Mouse (Mus musculus): ENCODE results near the gene Hnrnph3. TPM values are rescaled to one million over a fixed set of nuclear protein-coding genes. Genes with fewer than 3 reads are reported as not detected.

The Hnrnph3 gene
- polyA plus RNA-seq, 1 experiment from 2014 or later, result 170 TPM

- Histone ChIP-seq H3K27ac (peak overlapping the region; percentile 42; the same call in 1 of the 2 replicates), H3K27me3 (ENCODE audit: low read depth, poor library complexity, severe bottlenecking) (no peaks in the 10 kb centered on the region), H3K4me1 (peaks cover 40% of the 10 kb centered on the region), H3K36me3 (no peaks in the 10 kb centered on the region), H3K9me3 (replicated peaks) (no peaks in the 10 kb centered on the region), H3K4me3 (0 out of 2 replicates have a peak overlapping the region, but pooled peaks have one; percentile 1)
- peak; percentile 38 for DNase-seq (ENCODE audit: low spot score)
- WGBS, result 51% methylated on average over 8 of the region's 8 CpGs
Measured at GRCm38 (mm10) chr10:63026156-63026794, 2.3 kb upstream of the Hnrnph3 start.

- Histone ChIP-seq H3K27me3 (ENCODE audit: low read depth, poor library complexity, severe bottlenecking) (no peaks in the 10 kb centered on the region), H3K4me3 (peak overlapping the region; percentile 97; the same call in 1 of the 2 replicates), H3K4me1 (peaks cover 47% of the 10 kb centered on the region), H3K36me3 (no peaks in the 10 kb centered on the region), H3K9me3 (replicated peaks) (no peaks in the 10 kb centered on the region), H3K27ac (peak overlapping the region; percentile 100)
- 69% methylated on average over 6 of the region's 6 CpGs for WGBS
- DNase-seq (ENCODE audit: low spot score), result no peak
Measured at GRCm38 (mm10) chr10:63025491-63026011, 1.5 kb upstream of the Hnrnph3 start.

- DNase-seq (ENCODE audit: low spot score), result no peak
- Histone ChIP-seq H3K4me3 (peak overlapping the region; percentile 97), H3K9me3 (replicated peaks) (no peaks in the 10 kb centered on the region), H3K27ac (peak overlapping the region; percentile 100), H3K27me3 (ENCODE audit: low read depth, poor library complexity, severe bottlenecking) (no peaks in the 10 kb centered on the region), H3K4me1 (peaks cover 51% of the 10 kb centered on the region), H3K36me3 (no peaks in the 10 kb centered on the region)
- WGBS, result 52% methylated on average over 2 of the region's 2 CpGs
Measured at GRCm38 (mm10) chr10:63025016-63025415, 999 bp upstream of the Hnrnph3 start.

GRCm38 (mm10) chr10:63024580-63024910, 528 bp upstream of the Hnrnph3 start:
- H3K36me3 ChIP-seq, result peaks cover 1% of the 10 kb centered on the region; the same call in 1 of the 2 replicates
- H3K4me3 ChIP-seq, result peak overlapping the region; percentile 97
- DNase-seq (ENCODE audit: low spot score), result peak; percentile 79
- peaks cover 51% of the 10 kb centered on the region for H3K4me1 ChIP-seq
- no peaks in the 10 kb centered on the region for H3K27me3 ChIP-seq (ENCODE audit: low read depth, poor library complexity, severe bottlenecking)
- WGBS, result 0% methylated on average over 8 of the region's 8 CpGs
- H3K27ac ChIP-seq, result peak overlapping the region; percentile 100
- no peaks in the 10 kb centered on the region for H3K9me3 ChIP-seq (replicated peaks)

- Histone ChIP-seq H3K9me3 (replicated peaks) (no peaks in the 10 kb centered on the region), H3K4me3 (peak overlapping the region; percentile 97), H3K27ac (peak overlapping the region; percentile 100), H3K36me3 (peaks cover 9% of the 10 kb centered on the region; the same call in 1 of the 2 replicates), H3K27me3 (ENCODE audit: low read depth, poor library complexity, severe bottlenecking) (no peaks in the 10 kb centered on the region), H3K4me1 (peaks cover 51% of the 10 kb centered on the region)
- WGBS, result under 1% methylated on average over 68 of the region's 68 CpGs
- peak; percentile 80 for DNase-seq (ENCODE audit: low spot score)
Measured at GRCm38 (mm10) chr10:63023121-63023748, 782 bp downstream of the Hnrnph3 start.

- under 1% methylated on average over 27 of the region's 27 CpGs for WGBS
- H3K36me3 ChIP-seq, result peaks cover 14% of the 10 kb centered on the region
- no peaks in the 10 kb centered on the region for H3K9me3 ChIP-seq (replicated peaks)
- H3K4me3 ChIP-seq, result peak overlapping the region; percentile 97
- H3K27ac ChIP-seq, result peak overlapping the region; percentile 100
- no peak for DNase-seq (ENCODE audit: low spot score)
- no peaks in the 10 kb centered on the region for H3K27me3 ChIP-seq (ENCODE audit: low read depth, poor library complexity, severe bottlenecking)
- H3K4me1 ChIP-seq, result peaks cover 51% of the 10 kb centered on the region
Measured at GRCm38 (mm10) chr10:63022541-63023120, 1.4 kb downstream of the Hnrnph3 start.

- H3K4me1 ChIP-seq, result peaks cover 46% of the 10 kb centered on the region
- 83% methylated on average over 4 of the region's 4 CpGs for WGBS
- H3K9me3 ChIP-seq (replicated peaks), result no peaks in the 10 kb centered on the region
- no peak for DNase-seq (ENCODE audit: low spot score)
- no peak overlapping the region for H3K27ac ChIP-seq
- H3K4me3 ChIP-seq, result peak overlapping the region; percentile 97
- no peaks in the 10 kb centered on the region for H3K27me3 ChIP-seq (ENCODE audit: low read depth, poor library complexity, severe bottlenecking)
- H3K36me3 ChIP-seq, result peaks cover 24% of the 10 kb centered on the region
Measured at GRCm38 (mm10) chr10:63021702-63022101, 2.3 kb downstream of the Hnrnph3 start.

GRCm38 (mm10) chr10:63019304-63019703, 4.7 kb downstream of the Hnrnph3 start:
- H3K9me3 ChIP-seq (replicated peaks), result no peaks in the 10 kb centered on the region
- H3K4me1 ChIP-seq, result peaks cover 25% of the 10 kb centered on the region
- DNase-seq (ENCODE audit: low spot score), result no peak
- peaks cover 48% of the 10 kb centered on the region for H3K36me3 ChIP-seq
- 93% methylated on average over 6 of the region's 6 CpGs for WGBS
- no peaks in the 10 kb centered on the region for H3K27me3 ChIP-seq (ENCODE audit: low read depth, poor library complexity, severe bottlenecking)
- no peak overlapping the region for H3K27ac ChIP-seq
- H3K4me3 ChIP-seq, result no peak overlapping the region

GRCm38 (mm10) chr10:63014168-63014567, 9.8 kb downstream of the Hnrnph3 start:
- H3K27ac ChIP-seq, result no peak overlapping the region
- H3K27me3 ChIP-seq (ENCODE audit: low read depth, poor library complexity, severe bottlenecking), result no peaks in the 10 kb centered on the region
- 90% methylated on average over 9 of the region's 9 CpGs for WGBS
- no peak for DNase-seq (ENCODE audit: low spot score)
- no peaks in the 10 kb centered on the region for H3K9me3 ChIP-seq (replicated peaks)
- H3K4me3 ChIP-seq, result no peak overlapping the region
- H3K4me1 ChIP-seq, result no peaks in the 10 kb centered on the region
- peaks cover 92% of the 10 kb centered on the region for H3K36me3 ChIP-seq

- no peak for DNase-seq (ENCODE audit: low spot score)
- Histone ChIP-seq H3K27ac (no peak overlapping the region), H3K9me3 (replicated peaks) (no peaks in the 10 kb centered on the region), H3K4me1 (no peaks in the 10 kb centered on the region), H3K27me3 (ENCODE audit: low read depth, poor library complexity, severe bottlenecking) (no peaks in the 10 kb centered on the region), H3K4me3 (no peak overlapping the region), H3K36me3 (peaks cover 94% of the 10 kb centered on the region)
- WGBS, result 77% methylated on average over 3 of the region's 3 CpGs
Measured at GRCm38 (mm10) chr10:63013476-63013875, 10.5 kb downstream of the Hnrnph3 start.

GRCm38 (mm10) chr10:63011556-63011955, 12.5 kb downstream of the Hnrnph3 start:
- H3K27me3 ChIP-seq (ENCODE audit: low read depth, poor library complexity, severe bottlenecking), result no peaks in the 10 kb centered on the region
- 94% methylated on average over 6 of the region's 6 CpGs for WGBS
- no peaks in the 10 kb centered on the region for H3K9me3 ChIP-seq (replicated peaks)
- H3K4me3 ChIP-seq, result no peak overlapping the region
- H3K4me1 ChIP-seq, result no peaks in the 10 kb centered on the region
- no peak for DNase-seq (ENCODE audit: low spot score)
- H3K27ac ChIP-seq, result no peak overlapping the region
- peaks cover 96% of the 10 kb centered on the region for H3K36me3 ChIP-seq

- 92% methylated on average over 4 of the region's 4 CpGs for WGBS
- Histone ChIP-seq H3K4me3 (no peak overlapping the region), H3K4me1 (no peaks in the 10 kb centered on the region), H3K9me3 (replicated peaks) (no peaks in the 10 kb centered on the region), H3K27me3 (ENCODE audit: low read depth, poor library complexity, severe bottlenecking) (no peaks in the 10 kb centered on the region), H3K36me3 (peaks cover 96% of the 10 kb centered on the region), H3K27ac (no peak overlapping the region)
- DNase-seq (ENCODE audit: low spot score), result no peak
Measured at GRCm38 (mm10) chr10:63010268-63010667, 13.7 kb downstream of the Hnrnph3 start.

GRCm38 (mm10) chr10:63008193-63008592, 15.8 kb downstream of the Hnrnph3 start:
- H3K4me1 ChIP-seq, result no peaks in the 10 kb centered on the region
- no peak overlapping the region for H3K4me3 ChIP-seq
- no peaks in the 10 kb centered on the region for H3K27me3 ChIP-seq (ENCODE audit: low read depth, poor library complexity, severe bottlenecking)
- peaks cover 98% of the 10 kb centered on the region for H3K36me3 ChIP-seq
- no peaks in the 10 kb centered on the region for H3K9me3 ChIP-seq (replicated peaks)
- no peak overlapping the region for H3K27ac ChIP-seq
- WGBS, result 78% methylated on average over 3 of the region's 3 CpGs
- DNase-seq (ENCODE audit: low spot score), result no peak

Measured in limb, embryonic 10.5 days (tissue).